Mouse (Mus musculus): ENCODE data around the gene 9530068E07Rik. TPM values are rescaled to one million over a fixed set of nuclear protein-coding genes. Genes with fewer than 3 reads are reported as not detected.

The 9530068E07Rik gene
- 260 TPM for polyA plus RNA-seq (2014; fragmentation: Illumina TruSeq; extraction: RNeasy Lipid Tissue Mini Kit (QIAGEN cat#74804); ENCODE audit: low read depth, low replicate concordance)

GRCm38 (mm10) chr11:52395940-52396596 is at the start of gene 9530068E07Rik:
TSS of gene 9530068E07Rik (plus strand) at chr11:52396428.

GRCm38 (mm10) chr11:52360471-52361277 is 35.6 kb upstream of the 9530068E07Rik start, which contains the start of gene Vdac1:
TSS of gene Vdac1 (plus strand) at chr11:52360860.

Other genes with a start within 250 kb of the 9530068E07Rik start
- gene Olfr1371, start 182.4 kb upstream of the 9530068E07Rik start, polyA plus RNA-seq (2014; fragmentation: Illumina TruSeq; extraction: RNeasy Lipid Tissue Mini Kit (QIAGEN cat#74804); ENCODE audit: low read depth, low replicate concordance): not detected
- 1,778 TPM for gene Skp1a, start 164.4 kb upstream of the 9530068E07Rik start, polyA plus RNA-seq (2014; fragmentation: Illumina TruSeq; extraction: RNeasy Lipid Tissue Mini Kit (QIAGEN cat#74804); ENCODE audit: low read depth, low replicate concordance)
- 28.4 TPM for gene Tcf7, start 113.4 kb upstream of the 9530068E07Rik start, polyA plus RNA-seq (2014; fragmentation: Illumina TruSeq; extraction: RNeasy Lipid Tissue Mini Kit (QIAGEN cat#74804); ENCODE audit: low read depth, low replicate concordance)
- 367 TPM for gene Vdac1, start 35.6 kb upstream of the 9530068E07Rik start, polyA plus RNA-seq (2014; fragmentation: Illumina TruSeq; extraction: RNeasy Lipid Tissue Mini Kit (QIAGEN cat#74804); ENCODE audit: low read depth, low replicate concordance)

All from adrenal gland, adult 10 weeks (tissue).